Mouse (Mus musculus) urinary bladder, postnatal 10 days (tissue): Measurements from ENCODE around the gene Hs6st2.

Source experiments
- DNase-seq: peaks from one replicate; pipeline ENCODE4 v3.0.0; 2022; ENCODE audit warnings: low spot score

The Hs6st2 gene

GRCm38 (mm10) chrX:51681756-51682155, at the start of gene Hs6st2:
Hs6st2 (minus strand) TSS chrX:51681856.
- no peak for DNase-seq

DNA sequence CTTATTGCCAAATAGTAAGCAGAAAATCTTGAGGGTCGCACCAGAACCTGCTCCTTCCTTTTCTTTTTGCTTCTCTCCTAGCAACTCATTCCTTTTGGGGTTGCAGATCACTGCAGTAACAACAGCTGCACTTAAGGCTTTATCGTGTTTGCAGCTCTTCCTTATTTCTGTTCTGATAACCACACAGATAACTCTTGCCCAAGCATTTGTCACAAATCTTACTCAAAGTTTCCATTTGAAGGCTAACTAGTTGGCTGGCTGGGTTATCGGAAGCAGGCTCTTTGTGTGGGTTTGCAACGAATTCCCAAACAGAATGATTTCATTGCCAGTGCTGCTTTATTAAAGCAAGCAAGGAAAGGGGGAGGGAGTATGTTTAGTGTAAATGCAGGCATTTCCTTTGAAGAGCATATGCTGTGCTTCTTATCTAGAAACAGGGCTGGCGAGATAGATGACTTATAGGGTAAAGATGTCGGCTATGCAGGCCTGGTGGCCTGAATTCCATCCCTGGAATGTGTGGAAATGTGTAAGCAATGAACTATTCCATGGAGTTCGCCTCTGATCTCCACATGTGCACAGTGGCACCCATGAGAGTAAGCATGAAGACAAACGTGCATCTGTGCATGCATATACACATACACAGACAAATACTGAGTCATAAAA, 32.6 kb upstream of the Hs6st2 start:
- no peak for DNase-seq

DNA sequence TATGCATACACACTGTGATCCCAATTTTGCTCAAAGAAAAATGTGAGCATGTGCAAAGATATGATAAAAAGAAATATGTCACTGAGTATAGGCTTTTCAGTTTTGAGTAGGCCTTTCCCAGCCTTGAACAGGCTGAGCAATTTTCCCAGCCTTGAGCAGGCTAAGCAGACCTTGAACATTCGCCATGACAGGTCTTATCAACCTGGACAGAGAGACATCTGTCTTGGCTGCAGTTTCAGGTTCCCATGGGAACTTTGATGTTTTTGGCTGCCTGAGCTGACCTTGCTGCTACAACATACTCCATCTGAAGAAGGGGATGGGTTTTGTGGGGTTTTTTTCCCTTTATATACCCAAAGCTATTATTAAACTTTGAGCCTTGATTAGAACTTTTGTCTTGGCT, 31.3 kb upstream of the Hs6st2 start:
- no peak for DNase-seq

DNA sequence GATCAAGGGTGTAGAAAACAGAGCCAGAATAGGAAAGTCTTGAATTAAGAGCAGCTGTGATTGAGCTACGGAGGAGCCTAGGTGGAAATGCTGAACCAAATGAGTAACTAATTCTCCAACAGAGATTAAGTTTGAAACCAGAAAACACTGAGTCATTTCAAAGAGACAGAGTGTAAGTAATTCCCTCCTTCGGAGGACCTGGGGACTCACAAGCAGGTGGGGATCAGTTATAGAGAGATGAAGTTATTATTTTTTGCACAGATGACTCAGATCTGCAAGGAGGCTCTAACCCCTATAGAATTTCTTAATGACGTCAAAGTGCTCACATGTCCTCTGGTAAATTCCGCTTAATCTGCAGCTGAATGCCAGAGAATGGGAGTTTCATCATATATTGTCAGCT, 21.2 kb upstream of the Hs6st2 start:
- no peak for DNase-seq

GRCm38 (mm10) chrX:51699079-51699478, 17.4 kb upstream of the Hs6st2 start:
- no peak for DNase-seq

DNA sequence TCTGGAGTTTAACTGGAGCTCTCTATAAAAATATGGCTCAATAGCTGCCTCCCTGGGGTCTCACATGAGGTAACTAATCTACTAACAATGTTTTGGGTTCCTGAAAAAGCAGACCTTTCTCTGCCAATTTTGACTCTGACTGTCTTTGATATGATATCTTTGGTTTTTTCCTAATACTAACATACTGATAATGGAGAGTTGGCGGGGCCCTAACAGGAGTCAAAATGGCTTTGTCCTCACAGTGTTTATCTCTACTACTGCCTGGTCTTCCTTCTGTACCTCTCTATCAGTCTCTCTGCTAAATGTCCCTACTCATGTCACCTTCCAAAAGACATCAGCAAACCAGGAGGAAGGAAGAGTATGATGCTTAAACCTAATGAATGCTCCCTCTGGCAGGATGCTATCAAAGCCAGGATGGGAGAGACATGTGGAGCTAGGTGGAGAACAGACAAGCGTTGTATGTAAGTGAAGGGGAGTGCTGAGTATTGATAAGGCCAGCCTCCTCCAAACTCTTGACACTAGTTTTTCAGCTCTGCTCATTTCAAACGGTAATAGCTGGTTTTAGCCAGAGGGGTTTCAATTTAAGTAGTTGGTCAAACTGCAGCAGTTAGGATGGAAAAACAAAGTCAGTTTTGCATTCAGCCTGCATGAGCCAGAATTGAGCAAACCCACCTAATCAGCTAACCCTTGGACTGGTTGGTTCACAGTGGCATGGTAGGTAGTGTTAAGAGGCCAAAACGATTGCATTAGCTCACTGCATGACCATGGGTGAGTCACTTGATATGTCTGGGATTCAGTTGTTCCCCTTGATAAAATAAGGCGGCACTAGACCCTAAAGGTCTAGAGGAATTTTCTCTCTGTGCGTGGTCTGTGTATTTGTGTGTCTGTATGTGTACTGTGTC, 4.6 kb upstream of the Hs6st2 start:
- no peak for DNase-seq

DNA sequence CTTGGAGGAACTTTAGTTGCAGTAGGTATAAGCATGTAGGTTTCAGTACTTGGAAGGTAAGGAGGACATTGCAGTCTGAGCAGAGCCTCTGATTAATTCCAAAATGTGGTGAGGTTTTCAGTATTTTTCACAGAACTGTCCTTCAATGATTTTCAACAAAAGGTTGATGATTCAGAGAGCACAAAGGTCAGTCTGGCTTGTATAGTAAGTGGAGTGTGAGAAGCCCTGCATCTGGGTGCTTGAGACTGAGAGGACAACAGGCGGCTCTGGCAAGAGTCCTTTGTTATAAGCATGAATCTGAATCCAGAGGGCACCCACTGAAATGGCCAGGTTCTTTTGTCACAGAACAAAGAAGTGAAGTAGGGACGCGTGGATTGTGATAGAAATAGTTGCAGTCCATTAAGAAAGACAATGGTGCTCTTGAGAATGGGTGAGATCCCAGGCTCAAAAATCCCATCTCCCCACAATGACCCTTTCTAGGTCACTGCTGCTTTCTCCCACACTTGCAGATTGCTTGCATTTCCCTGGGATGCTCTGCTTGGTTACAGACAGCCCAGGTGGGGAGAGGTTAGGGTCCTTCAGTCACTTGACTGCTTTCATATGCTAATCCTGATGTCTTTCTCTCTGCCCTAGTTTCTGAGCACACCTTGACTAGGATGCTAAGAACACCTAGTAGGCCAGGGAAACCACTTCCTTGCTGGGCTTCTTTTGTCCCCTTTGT, 2.8 kb upstream of the Hs6st2 start:
- no peak for DNase-seq

GRCm38 (mm10) chrX:51681170-51681667, 437 bp downstream of the Hs6st2 start:
- DNase-seq: no peak

DNA sequence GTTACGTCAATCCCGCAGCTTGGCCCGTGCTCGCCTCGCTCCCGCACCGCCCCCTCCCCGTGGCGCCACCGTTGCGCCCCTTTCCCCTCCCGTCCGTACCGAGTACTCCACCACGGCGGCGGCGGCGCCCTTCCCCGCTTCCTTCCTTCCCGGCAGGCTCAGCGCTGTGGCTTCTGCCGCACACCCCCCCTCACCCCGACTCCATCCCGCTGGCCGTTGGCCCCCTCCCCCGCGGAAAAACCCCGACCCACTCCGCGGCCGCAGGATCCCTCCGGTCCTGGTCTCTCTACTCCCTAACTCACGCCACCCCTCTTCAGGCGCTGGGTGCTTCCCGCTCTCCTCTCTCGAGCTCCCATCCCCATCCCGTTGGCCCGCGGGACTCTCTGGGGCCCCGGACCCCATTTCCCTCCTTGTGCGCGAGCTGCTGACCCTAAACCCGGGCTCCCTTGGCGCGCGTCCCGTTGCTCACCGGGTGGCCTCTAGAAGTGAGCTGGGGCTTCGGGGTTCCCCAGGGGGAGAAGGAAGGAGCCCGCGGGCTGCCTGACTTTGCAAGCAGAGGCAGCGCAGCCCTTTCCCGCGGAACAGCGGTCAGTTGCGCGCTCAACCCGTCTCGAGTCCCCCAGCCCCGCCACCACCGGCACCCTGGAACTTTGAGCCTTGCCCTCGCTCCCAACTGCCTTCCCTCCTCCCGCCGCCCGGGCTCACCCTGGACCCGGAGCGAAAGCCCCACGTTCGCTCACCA, 1.1 kb downstream of the Hs6st2 start:
- DNase-seq: no peak

DNA sequence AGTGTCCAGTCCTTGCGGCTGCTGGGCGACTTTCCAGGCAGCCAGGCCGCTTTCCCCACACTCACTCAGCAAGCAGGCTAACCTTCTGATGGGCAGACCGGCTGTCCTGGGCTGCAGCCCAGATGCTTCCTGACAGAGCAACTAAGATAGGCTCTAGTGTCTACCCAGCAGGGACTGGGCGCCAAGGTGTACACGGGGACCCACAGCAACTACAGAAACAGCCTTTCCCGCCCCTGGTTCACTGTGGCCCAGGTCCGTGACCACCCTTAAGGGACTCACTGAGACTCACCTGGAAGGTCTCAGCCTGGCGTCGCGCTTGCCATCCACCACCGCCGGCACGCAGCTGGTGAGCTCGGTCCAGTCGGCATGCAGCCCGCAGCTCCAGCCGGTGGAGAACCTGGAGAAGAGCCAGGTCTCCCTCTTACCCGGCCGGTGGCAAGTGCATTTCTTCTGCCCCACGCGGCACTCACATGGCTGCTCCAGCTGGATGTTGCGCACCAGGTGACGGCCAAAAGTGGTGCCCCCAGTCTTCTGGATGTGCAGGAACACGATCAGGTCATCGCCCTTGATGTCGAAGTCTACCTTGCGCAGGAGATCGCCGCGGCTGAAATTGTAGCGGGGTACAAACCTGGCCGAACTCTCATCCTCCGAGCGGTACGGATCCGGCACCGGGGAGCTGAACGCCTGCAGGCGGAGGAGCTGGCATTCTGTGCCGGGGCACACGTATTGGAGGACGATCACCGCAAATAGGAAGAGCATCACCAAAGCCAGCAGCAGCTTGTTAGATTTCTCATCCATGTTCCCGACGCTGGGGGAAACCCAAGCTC, 1.8 kb downstream of the Hs6st2 start:
- no peak for DNase-seq

GRCm38 (mm10) chrX:51658236-51658635, 23.4 kb downstream of the Hs6st2 start:
- no peak for DNase-seq

DNA sequence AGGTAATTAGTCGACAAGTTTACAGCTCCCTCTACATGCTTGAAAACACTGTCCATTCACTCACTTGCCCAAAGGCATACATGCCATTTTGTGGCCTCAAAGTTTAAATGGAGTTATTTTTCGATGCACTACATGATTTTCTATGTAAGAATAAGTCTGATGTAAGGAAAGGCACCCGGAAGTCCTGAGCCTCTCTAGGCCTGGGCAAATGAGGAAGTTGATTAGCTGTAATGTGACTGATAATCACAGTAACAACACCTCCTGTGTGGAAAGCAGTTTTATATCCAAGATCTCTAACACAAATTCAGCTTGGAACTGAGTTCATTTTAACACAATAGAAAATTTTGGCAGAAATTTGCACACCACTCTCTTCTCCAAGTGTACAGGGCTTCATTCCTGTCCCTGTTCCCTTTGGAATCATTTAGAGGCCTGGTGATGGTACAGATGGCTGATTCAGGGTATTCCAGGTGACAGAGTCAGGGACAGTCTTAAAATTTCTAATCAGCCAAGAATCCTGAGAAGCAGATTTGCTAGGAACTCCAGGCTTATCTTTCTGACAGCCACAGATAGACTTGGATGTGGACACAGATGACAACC, 38.9 kb downstream of the Hs6st2 start:
- no peak for DNase-seq

DNA sequence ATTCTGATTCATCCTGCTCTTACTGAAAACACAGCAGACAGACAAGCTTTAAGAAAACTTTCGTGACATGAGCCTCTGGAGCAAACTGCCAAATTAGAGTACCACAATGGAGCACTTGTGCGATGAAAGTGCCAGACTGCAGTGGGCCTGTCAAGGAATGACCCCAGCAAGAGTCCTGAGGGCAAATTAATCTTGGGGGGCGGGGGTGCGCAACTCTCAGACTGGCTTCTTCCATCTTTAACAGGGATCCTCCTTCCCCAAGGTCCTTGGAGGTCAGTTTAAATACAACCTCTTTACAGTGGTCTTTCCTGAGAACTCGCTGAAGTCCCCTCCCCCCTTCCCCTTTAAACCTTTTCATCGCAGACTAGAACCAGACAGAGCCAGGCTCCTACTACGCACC, 45.9 kb downstream of the Hs6st2 start:
- DNase-seq: no peak

DNA sequence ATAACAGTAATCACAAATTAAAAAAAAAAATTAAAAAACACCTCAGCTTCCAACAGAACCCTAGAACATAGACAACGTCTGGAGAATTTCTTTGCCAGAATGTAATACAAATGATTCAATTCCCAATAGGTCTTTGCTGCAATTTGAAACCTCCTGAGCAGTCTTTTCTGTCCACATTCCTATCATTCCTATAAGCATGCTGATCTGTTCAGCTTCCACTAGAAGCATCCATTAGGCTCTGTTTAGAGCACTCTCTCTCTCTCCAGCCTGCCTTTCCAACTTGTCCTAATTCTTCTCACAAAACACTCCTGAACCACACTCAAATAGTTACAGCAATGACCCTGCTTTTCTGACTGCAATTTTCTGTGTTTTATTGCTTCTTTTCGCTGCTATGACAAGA, 50.3 kb downstream of the Hs6st2 start:
- no peak for DNase-seq

GRCm38 (mm10) chrX:51614384-51615004, 67.2 kb downstream of the Hs6st2 start:
- DNase-seq: no peak

DNA sequence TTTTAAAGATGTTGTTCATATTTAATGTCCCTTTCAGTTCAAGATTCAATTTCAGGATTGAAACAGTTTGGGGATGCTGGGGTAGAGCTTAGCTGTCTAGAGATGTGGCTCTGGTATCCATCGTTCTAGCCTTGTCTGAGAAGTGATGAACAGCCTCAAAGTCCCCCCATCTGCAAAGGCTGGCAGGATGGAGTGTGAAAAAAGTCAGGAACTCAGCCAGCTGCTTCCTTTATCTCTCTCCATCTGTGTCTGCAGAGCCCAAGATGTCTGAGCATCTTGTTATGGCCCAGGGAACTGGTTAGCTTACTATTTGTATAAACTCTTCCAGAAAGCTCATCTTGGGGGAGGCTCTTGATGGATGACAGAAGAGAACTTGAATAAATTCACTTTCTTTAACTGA, 70.9 kb downstream of the Hs6st2 start:
- DNase-seq: no peak

DNA sequence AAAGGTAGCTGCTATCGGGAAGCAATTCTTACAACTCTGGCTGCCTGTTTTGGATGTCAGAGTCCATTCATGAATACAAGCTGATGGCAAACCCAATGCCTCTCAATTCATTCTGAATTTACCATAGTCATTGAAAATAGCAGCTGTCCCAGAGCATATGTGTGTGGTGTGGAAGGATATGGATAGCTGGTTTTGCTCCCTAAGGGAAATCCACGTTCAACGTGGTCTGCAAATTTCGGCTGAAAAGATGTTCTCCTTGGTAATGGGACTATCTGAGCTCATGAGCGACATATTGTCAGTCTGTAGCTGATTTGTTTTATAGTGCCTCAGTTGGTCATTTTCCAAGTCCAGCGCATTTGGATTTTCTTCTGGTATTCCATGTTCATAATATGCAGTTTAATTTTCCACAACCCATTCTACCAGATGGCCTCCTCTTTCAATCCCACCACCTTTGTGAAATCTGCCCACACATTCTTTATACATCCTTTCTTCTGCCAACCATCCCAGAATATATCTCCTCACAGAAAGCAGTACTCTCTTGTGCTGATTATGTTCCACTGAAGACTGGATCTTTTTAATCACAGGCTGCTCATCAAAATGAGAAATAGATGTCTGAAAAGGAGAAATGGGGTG, 75.3 kb downstream of the Hs6st2 start:
- DNase-seq: no peak

GRCm38 (mm10) chrX:51592751-51593150, 88.9 kb downstream of the Hs6st2 start:
- DNase-seq: no peak

- no peak for DNase-seq
Observed at GRCm38 (mm10) chrX:51590448-51591010, 91.1 kb downstream of the Hs6st2 start.
